Mouse (Mus musculus): ENCODE data around the gene Acot12. TPM values are rescaled to one million over a fixed set of nuclear protein-coding genes. Genes with fewer than 3 reads are reported as not detected.
A peak's percentile ranks its signal among the peaks of the same experiment; 100 is the strongest.

The Acot12 gene
- polyA plus RNA-seq, 1 experiment from 2014 or later = 0.64 TPM

- Histone ChIP-seq H3K27ac (ENCODE audit: low read depth, low read length) (no peak overlapping the region), H3K27me3 (replicated peaks; ENCODE audit: control insufficient read depth, insufficient read depth, low read length) (no peaks in the 10 kb centered on the region), H3K4me2 (no peak overlapping the region), H3K4me1 (replicated peaks; ENCODE audit: control insufficient read depth, insufficient read depth, low read length) (no peaks in the 10 kb centered on the region), H3K9me3 (ENCODE audit: control insufficient read depth, low read length) (no peaks in the 10 kb centered on the region), H3K9ac (ENCODE audit: low read depth, low read length) (no peak overlapping the region), H3K36me3 (ENCODE audit: control insufficient read depth, insufficient read depth, low read length) (peaks cover 24% of the 10 kb centered on the region), H3K4me3 (ENCODE audit: low read depth, low read length) (no peak overlapping the region)
- ATAC-seq (replicated peaks; ENCODE audit: low FRiP score) = no peak
- no peak for DNase-seq (ENCODE audit: low spot score)
- 92% methylated on average over 6 of the region's 6 CpGs for WGBS
These were observed 55.6 kb downstream of the Acot12 start for GRCm38 (mm10) chr13:91796916-91797315.

GRCm38 (mm10) chr13:91797442-91797841 lies 56.1 kb downstream of the Acot12 start:
- Histone ChIP-seq H3K4me3 (ENCODE audit: low read depth, low read length) (no peak overlapping the region), H3K4me2 (no peak overlapping the region), H3K4me1 (replicated peaks; ENCODE audit: control insufficient read depth, insufficient read depth, low read length) (no peaks in the 10 kb centered on the region), H3K36me3 (ENCODE audit: control insufficient read depth, insufficient read depth, low read length) (peaks cover 24% of the 10 kb centered on the region), H3K27me3 (replicated peaks; ENCODE audit: control insufficient read depth, insufficient read depth, low read length) (no peaks in the 10 kb centered on the region), H3K9ac (ENCODE audit: low read depth, low read length) (no peak overlapping the region), H3K9me3 (ENCODE audit: control insufficient read depth, low read length) (no peaks in the 10 kb centered on the region), H3K27ac (ENCODE audit: low read depth, low read length) (no peak overlapping the region)
- 91% methylated on average over 10 of the region's 10 CpGs for WGBS
- DNase-seq (ENCODE audit: low spot score) (no peak), ATAC-seq (replicated peaks; ENCODE audit: low FRiP score) (no peak)

GRCm38 (mm10) chr13:91801726-91802125 lies 60.4 kb downstream of the Acot12 start:
- ATAC-seq (replicated peaks; ENCODE audit: low FRiP score) (no peak), DNase-seq (ENCODE audit: low spot score) (no peak)
- Histone ChIP-seq H3K4me1 (replicated peaks; ENCODE audit: control insufficient read depth, insufficient read depth, low read length) (0 out of 2 replicates have a peak, but pooled peaks cover 3% of the 10 kb centered on the region), H3K9ac (ENCODE audit: low read depth, low read length) (no peak overlapping the region), H3K9me3 (ENCODE audit: control insufficient read depth, low read length) (no peaks in the 10 kb centered on the region), H3K27me3 (replicated peaks; ENCODE audit: control insufficient read depth, insufficient read depth, low read length) (no peaks in the 10 kb centered on the region), H3K27ac (ENCODE audit: low read depth, low read length) (no peak overlapping the region), H3K4me2 (no peak overlapping the region), H3K36me3 (ENCODE audit: control insufficient read depth, insufficient read depth, low read length) (peaks cover 32% of the 10 kb centered on the region), H3K4me3 (ENCODE audit: low read depth, low read length) (no peak overlapping the region)
- 73% methylated on average over 5 of the region's 5 CpGs for WGBS

GRCm38 (mm10) chr13:91807155-91807839 lies 66.0 kb downstream of the Acot12 start, which contains the start of gene Zcchc9:
Zcchc9 (minus strand) TSS chr13:91807705.
- 0 out of 2 replicates have a peak, but pooled peaks cover 3% of the 10 kb centered on the region for H3K4me1 ChIP-seq (replicated peaks; ENCODE audit: control insufficient read depth, insufficient read depth, low read length)
- peak within 1 kb of the TSS; percentile 92 for H3K27ac ChIP-seq (ENCODE audit: low read depth, low read length)
- WGBS = under 1% methylated on average over 50 of the region's 50 CpGs

GRCm38 (mm10) chr13:91807874-91808575 lies 66.7 kb downstream of the Acot12 start:
- peak overlapping the region; percentile 92 for H3K27ac ChIP-seq (ENCODE audit: low read depth, low read length)
- H3K4me3 ChIP-seq (ENCODE audit: low read depth, low read length) = peak overlapping the region; percentile 96
- peak overlapping the region; percentile 79 for H3K4me2 ChIP-seq
- no peaks in the 10 kb centered on the region for H3K27me3 ChIP-seq (replicated peaks; ENCODE audit: control insufficient read depth, insufficient read depth, low read length)
- ATAC-seq (replicated peaks; ENCODE audit: low FRiP score) = no peak
- peaks cover 13% of the 10 kb centered on the region for H3K36me3 ChIP-seq (ENCODE audit: control insufficient read depth, insufficient read depth, low read length)
- no peak for DNase-seq (ENCODE audit: low spot score)
- H3K9me3 ChIP-seq (ENCODE audit: control insufficient read depth, low read length) = no peaks in the 10 kb centered on the region
- peak overlapping the region; percentile 98 for H3K9ac ChIP-seq (ENCODE audit: low read depth, low read length)
- WGBS = 32% methylated on average over 20 of the region's 20 CpGs
- H3K4me1 ChIP-seq (replicated peaks; ENCODE audit: control insufficient read depth, insufficient read depth, low read length) = 0 out of 2 replicates have a peak, but pooled peaks cover 3% of the 10 kb centered on the region

More at GRCm38 (mm10) chr13:91807155-91807839, 66.0 kb downstream of the Acot12 start, which contains the start of gene Zcchc9:
- Histone ChIP-seq H3K36me3 (ENCODE audit: control insufficient read depth, insufficient read depth, low read length) (peaks cover 13% of the 10 kb centered on the region), H3K4me2 (peak within 1 kb of the TSS; percentile 79), H3K9ac (ENCODE audit: low read depth, low read length) (peak within 1 kb of the TSS; percentile 98), H3K4me3 (ENCODE audit: low read depth, low read length) (peak within 1 kb of the TSS; percentile 96), H3K9me3 (ENCODE audit: control insufficient read depth, low read length) (no peaks in the 10 kb centered on the region), H3K27me3 (replicated peaks; ENCODE audit: control insufficient read depth, insufficient read depth, low read length) (no peaks in the 10 kb centered on the region)
- DNase-seq (ENCODE audit: low spot score) = peak; percentile 88
- peak; percentile 97 for ATAC-seq (replicated peaks; ENCODE audit: low FRiP score)

- ATAC-seq (replicated peaks; ENCODE audit: low FRiP score) = no peak
- Histone ChIP-seq H3K4me2 (no peak overlapping the region), H3K4me1 (replicated peaks; ENCODE audit: control insufficient read depth, insufficient read depth, low read length) (0 out of 2 replicates have a peak, but pooled peaks cover 3% of the 10 kb centered on the region), H3K9ac (ENCODE audit: low read depth, low read length) (no peak overlapping the region), H3K4me3 (ENCODE audit: low read depth, low read length) (no peak overlapping the region), H3K27me3 (replicated peaks; ENCODE audit: control insufficient read depth, insufficient read depth, low read length) (no peaks in the 10 kb centered on the region), H3K27ac (ENCODE audit: low read depth, low read length) (no peak overlapping the region), H3K9me3 (ENCODE audit: control insufficient read depth, low read length) (peaks cover 2% of the 10 kb centered on the region; the same call in 1 of the 2 replicates), H3K36me3 (ENCODE audit: control insufficient read depth, insufficient read depth, low read length) (peaks cover 11% of the 10 kb centered on the region)
- WGBS = 31% methylated on average over 2 of the region's 2 CpGs
- DNase-seq (ENCODE audit: low spot score) = no peak
These were observed 68.2 kb downstream of the Acot12 start for GRCm38 (mm10) chr13:91809476-91809875.

GRCm38 (mm10) chr13:91814670-91815069 lies 73.4 kb downstream of the Acot12 start:
- H3K27me3 ChIP-seq (replicated peaks; ENCODE audit: control insufficient read depth, insufficient read depth, low read length) = no peaks in the 10 kb centered on the region
- no peak for ATAC-seq (replicated peaks; ENCODE audit: low FRiP score)
- H3K27ac ChIP-seq (ENCODE audit: low read depth, low read length) = no peak overlapping the region
- no peak for DNase-seq (ENCODE audit: low spot score)
- no peak overlapping the region for H3K9ac ChIP-seq (ENCODE audit: low read depth, low read length)
- no peak overlapping the region for H3K4me3 ChIP-seq (ENCODE audit: low read depth, low read length)
- peaks cover 2% of the 10 kb centered on the region; the same call in 1 of the 2 replicates for H3K9me3 ChIP-seq (ENCODE audit: control insufficient read depth, low read length)
- no peaks in the 10 kb centered on the region for H3K4me1 ChIP-seq (replicated peaks; ENCODE audit: control insufficient read depth, insufficient read depth, low read length)
- no peaks in the 10 kb centered on the region for H3K36me3 ChIP-seq (ENCODE audit: control insufficient read depth, insufficient read depth, low read length)
- no peak overlapping the region for H3K4me2 ChIP-seq
- 83% methylated on average over 5 of the region's 5 CpGs for WGBS

GRCm38 (mm10) chr13:91823735-91824134 lies 82.4 kb downstream of the Acot12 start:
- no peak overlapping the region for H3K4me2 ChIP-seq
- DNase-seq (ENCODE audit: low spot score) = no peak
- no peak for ATAC-seq (replicated peaks; ENCODE audit: low FRiP score)
- H3K4me1 ChIP-seq (replicated peaks; ENCODE audit: control insufficient read depth, insufficient read depth, low read length) = no peaks in the 10 kb centered on the region
- 75% methylated on average over 6 of the region's 6 CpGs for WGBS
- no peak overlapping the region for H3K9ac ChIP-seq (ENCODE audit: low read depth, low read length)
- H3K9me3 ChIP-seq (ENCODE audit: control insufficient read depth, low read length) = no peaks in the 10 kb centered on the region
- no peaks in the 10 kb centered on the region for H3K27me3 ChIP-seq (replicated peaks; ENCODE audit: control insufficient read depth, insufficient read depth, low read length)
- no peak overlapping the region for H3K4me3 ChIP-seq (ENCODE audit: low read depth, low read length)
- H3K36me3 ChIP-seq (ENCODE audit: control insufficient read depth, insufficient read depth, low read length) = no peaks in the 10 kb centered on the region
- no peak overlapping the region for H3K27ac ChIP-seq (ENCODE audit: low read depth, low read length)

All from liver, embryonic 11.5 days (tissue).